ENCODE assay signal across 18 mouse cellular contexts in the genomic region with DNA sequence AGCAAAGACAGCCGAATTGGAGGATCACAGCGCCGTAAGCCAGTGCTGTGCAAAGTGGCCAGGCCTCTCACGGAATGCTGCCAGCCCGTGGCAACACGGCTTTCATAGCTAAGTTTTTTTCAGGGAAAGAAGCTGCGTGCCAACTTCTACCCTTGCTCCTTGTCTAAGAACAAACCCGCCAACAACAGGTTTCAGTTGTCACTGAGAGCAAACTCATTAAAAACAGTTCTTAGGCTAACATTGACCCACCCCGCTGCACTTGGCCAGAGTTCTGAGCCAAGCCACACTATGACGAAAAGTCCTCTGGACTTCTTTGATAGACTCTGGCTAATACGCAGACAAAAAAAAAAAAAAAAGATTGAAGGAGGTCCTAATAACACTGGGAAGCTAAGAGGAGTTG. TPM values are rescaled to one million over a fixed set of nuclear protein-coding genes. Genes with fewer than 3 reads are reported as not detected.
DNase-seq lines count a peak whose midpoint lies in the region; ATAC-seq and TF ChIP-seq lines count a peak whose summit lies in the region.
"Had no signal": no experiment of that assay in that cellular context is flagged by ENCODE, and none has a peak within 500 bp of the region (broad histone marks: within the 10 kb centered on the region; RNA-seq: fewer than 3 reads in every experiment).

No protein-coding gene starts in this region.

- H3K4me3 ChIP-seq in midbrain, postnatal 0 days (ENCODE audit: low read depth, low read length): no peak overlapping the region
- H3K4me3 ChIP-seq in midbrain, embryonic 10.5 days: no peak overlapping the region
- H3K4me3 ChIP-seq: embryonic facial prominence, embryonic 15.5 days; heart, embryonic 15.5 days; hindbrain, embryonic 15.5 days; intestine, embryonic 15.5 days; layer of hippocampus, adult 2 months; limb, embryonic 10.5 days had no signal

- no peaks in the 10 kb centered on the region for H3K4me1 ChIP-seq in midbrain, postnatal 0 days (ENCODE audit: insufficient read depth, low read length)
- H3K4me1 ChIP-seq in midbrain, embryonic 10.5 days: peaks cover 14% of the 10 kb centered on the region
- H3K4me1 ChIP-seq: embryonic facial prominence, embryonic 15.5 days; hindbrain, embryonic 15.5 days; intestine, embryonic 15.5 days; limb, embryonic 10.5 days had no signal

- no peak for ATAC-seq in midbrain, postnatal 0 days (ENCODE audit: low FRiP score)
- ATAC-seq: intestine, embryonic 15.5 days had no signal

- TF ChIP-seq CTCF in midbrain, postnatal 0 days (IDR thresholded peaks at IDR 0.05): no peak

- no peak overlapping the region for H3K27ac ChIP-seq in midbrain, postnatal 0 days (ENCODE audit: low read depth, low read length)
- H3K27ac ChIP-seq in midbrain, embryonic 10.5 days (replicated peaks): no peak overlapping the region
- H3K27ac ChIP-seq: embryonic facial prominence, embryonic 15.5 days; heart, embryonic 15.5 days; hindbrain, embryonic 15.5 days; intestine, embryonic 15.5 days; layer of hippocampus, adult 2 months; limb, embryonic 10.5 days had no signal

- 0 out of 2 replicates have a peak, but pooled peaks cover 5% of the 10 kb centered on the region for H3K9me3 ChIP-seq in midbrain, postnatal 0 days (ENCODE audit: low read length)
- H3K9me3 ChIP-seq in midbrain, embryonic 10.5 days (replicated peaks): no peaks in the 10 kb centered on the region; the same call in 1 of the 2 replicates
- H3K9me3 ChIP-seq: embryonic facial prominence, embryonic 15.5 days; G1E; heart, embryonic 15.5 days; intestine, embryonic 15.5 days; limb, embryonic 10.5 days had no signal

- H3K9ac ChIP-seq in midbrain, postnatal 0 days (replicated peaks; ENCODE audit: low read length, poor library complexity, severe bottlenecking): no peak overlapping the region
- H3K9ac ChIP-seq: embryonic facial prominence, embryonic 15.5 days; heart, embryonic 15.5 days; hindbrain, embryonic 15.5 days; intestine, embryonic 15.5 days had no signal

- peak; percentile 22 for DNase-seq in gastrocnemius, adult 18-20 months (ENCODE audit: low spot score)
- no peak for DNase-seq in gastrocnemius, adult 8-10 months (ENCODE audit: low spot score in 2 of 2)
- DNase-seq in midbrain, postnatal 0 days (ENCODE audit: low spot score): peak; percentile 45
- DNase-seq in midbrain, embryonic 10.5 days (ENCODE audit: low spot score): no peak
- peak; percentile 49 to 74 for DNase-seq in lung, adult 18-20 months
- DNase-seq in lung, postnatal 36 days: peak; percentile 61
- no peak for DNase-seq in right cerebral cortex, adult 18-20 months
- DNase-seq in heart, postnatal 10 days: no peak
- DNase-seq: liver; right cerebral cortex, postnatal 14 days had no signal

- intact Hi-C loops in heart, postnatal 10 days (cut with DNase I): loop anchor here (10.0 kb wide), 1 partner anchor 314 kb away; no protein-coding TSS in a partner anchor

- H3K27me3 ChIP-seq in midbrain, postnatal 0 days (ENCODE audit: insufficient read depth, low read length): no peaks in the 10 kb centered on the region
- 0 out of 2 replicates have a peak, but pooled peaks cover 8% of the 10 kb centered on the region for H3K27me3 ChIP-seq in midbrain, embryonic 10.5 days (ENCODE audit: low read depth, poor library complexity, severe bottlenecking)
- H3K27me3 ChIP-seq: embryonic facial prominence, embryonic 15.5 days; hindbrain, embryonic 15.5 days; intestine, embryonic 15.5 days had no signal

- WGBS in midbrain, postnatal 0 days: 65% methylated on average over 11 of the region's 11 CpGs
- 85% methylated on average over 11 of the region's 11 CpGs for WGBS in midbrain, embryonic 10.5 days

- no peak overlapping the region for H3K4me2 ChIP-seq in midbrain, postnatal 0 days (ENCODE audit: low read depth, low read length, poor library complexity, severe bottlenecking)
- H3K4me2 ChIP-seq: embryonic facial prominence, embryonic 15.5 days; heart, embryonic 15.5 days; hindbrain, embryonic 15.5 days; intestine, embryonic 15.5 days; midbrain, embryonic 11.5 days had no signal

- peaks cover 18% of the 10 kb centered on the region for H3K36me3 ChIP-seq in midbrain, postnatal 0 days (ENCODE audit: insufficient read depth, low read length)
- H3K36me3 ChIP-seq in midbrain, embryonic 10.5 days: peaks cover 37% of the 10 kb centered on the region
- H3K36me3 ChIP-seq: embryonic facial prominence, embryonic 15.5 days; G1E; heart, embryonic 15.5 days; intestine, embryonic 15.5 days; limb, embryonic 10.5 days had no signal

RNA-seq across cellular contexts. Expression of a gene that starts 46.8 kb away (rescaled TPM):
- 1 to 10 TPM; 4.3 to 5.6 TPM for total RNA-seq in gastrocnemius, adult 18-20 months (2021)
- 1 to 10 TPM; 5.1 to 8.9 (median 6.0) TPM for total RNA-seq in gastrocnemius, adult 8-10 months (2022)
- total RNA-seq in midbrain, postnatal 0 days (2014; rRNA removed): 6.4 and 6.8 TPM in 2 replicates
- 1.1 TPM in 2 replicates for polyA plus RNA-seq in midbrain, postnatal 0 days (2015; fragmentation: Nextera tagmentation; extraction: Ambion mirVana)
- polyA plus RNA-seq in midbrain, embryonic 10.5 days (2016; fragmentation: Nextera tagmentation; extraction: Ambion mirVana): 2.4 and 2.8 TPM in 2 replicates
- total RNA-seq in heart, postnatal 10 days (2021): 10 to 100 TPM; 12.5 to 12.7 TPM

Comparison
In these comparisons a context has a peak if more than half of its experiments do, and no peak if none do; other contexts are left out.
1. DNase-seq: peak in gastrocnemius, adult 18-20 months (single experiment), midbrain, postnatal 0 days (single experiment), lung, adult 18-20 months (2 of 2) and lung, postnatal 36 days (single experiment); none in gastrocnemius, adult 8-10 months (0 of 2), midbrain, embryonic 10.5 days (single experiment), right cerebral cortex, adult 18-20 months (single experiment) and heart, postnatal 10 days (0 of 2).